Mouse (Mus musculus): ENCODE measurements around the gene S1pr1.

Gene S1pr1

GRCm38 (mm10) chr3:115714671-115715651, at the start of gene S1pr1:
Gene S1pr1 (minus strand): TSS chr3:115715072.
- peak; percentile 66 for DNase-seq

DNA sequence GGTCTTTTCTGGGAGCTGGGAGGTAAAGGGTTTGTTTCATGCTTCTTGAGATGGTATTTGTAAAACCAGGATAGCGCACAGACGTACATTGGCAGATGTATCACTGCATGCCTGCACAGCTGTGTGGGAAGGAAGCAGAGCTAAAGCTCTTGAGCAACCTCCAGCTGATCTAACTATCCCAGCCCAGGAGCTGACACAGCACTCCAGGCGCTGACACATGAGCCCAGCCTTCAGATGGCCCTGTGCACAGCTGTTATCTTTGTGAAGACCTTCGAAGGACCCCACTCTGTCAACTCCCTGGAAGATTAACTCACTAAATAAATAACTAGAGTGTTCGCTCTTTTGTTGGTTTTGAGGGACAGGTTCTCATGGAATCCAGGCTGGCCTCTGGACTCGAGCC, 48.4 kb upstream of the S1pr1 start:
- DNase-seq, result no peak

- DNase-seq, result no peak
Observed at GRCm38 (mm10) chr3:115762841-115763240, 48.0 kb upstream of the S1pr1 start.

- no peak for DNase-seq
Observed at GRCm38 (mm10) chr3:115759659-115760058, 44.8 kb upstream of the S1pr1 start.

GRCm38 (mm10) chr3:115758455-115758912, 43.6 kb upstream of the S1pr1 start:
- DNase-seq, result peak; percentile 16

GRCm38 (mm10) chr3:115754466-115754865, 39.6 kb upstream of the S1pr1 start:
- DNase-seq, result no peak

- DNase-seq, result no peak
Observed at GRCm38 (mm10) chr3:115750369-115750768, 35.5 kb upstream of the S1pr1 start.

- DNase-seq, result no peak
Observed at GRCm38 (mm10) chr3:115748289-115748989, 33.6 kb upstream of the S1pr1 start.

DNA sequence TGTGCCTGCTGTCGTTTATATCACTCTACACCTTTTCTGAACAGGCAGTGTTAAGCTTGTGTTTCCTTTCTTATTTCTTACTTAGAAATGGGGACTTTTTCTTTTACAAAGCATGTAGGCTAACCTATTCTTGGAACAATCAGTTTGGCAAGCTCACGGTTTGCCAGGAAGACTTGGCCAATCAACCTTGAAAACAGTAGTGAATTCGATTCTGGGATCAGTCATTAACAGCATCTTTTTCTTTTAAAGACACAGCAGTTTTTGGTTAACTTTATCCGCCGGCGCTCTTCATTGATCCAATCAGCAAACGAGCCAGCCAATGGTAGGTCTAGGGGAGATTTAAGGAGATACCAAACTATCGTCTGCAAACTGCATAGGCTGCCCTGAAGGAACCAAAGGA, 31.6 kb upstream of the S1pr1 start:
- DNase-seq, result no peak

- no peak for DNase-seq
Observed at GRCm38 (mm10) chr3:115745088-115745487, 30.2 kb upstream of the S1pr1 start.

DNA sequence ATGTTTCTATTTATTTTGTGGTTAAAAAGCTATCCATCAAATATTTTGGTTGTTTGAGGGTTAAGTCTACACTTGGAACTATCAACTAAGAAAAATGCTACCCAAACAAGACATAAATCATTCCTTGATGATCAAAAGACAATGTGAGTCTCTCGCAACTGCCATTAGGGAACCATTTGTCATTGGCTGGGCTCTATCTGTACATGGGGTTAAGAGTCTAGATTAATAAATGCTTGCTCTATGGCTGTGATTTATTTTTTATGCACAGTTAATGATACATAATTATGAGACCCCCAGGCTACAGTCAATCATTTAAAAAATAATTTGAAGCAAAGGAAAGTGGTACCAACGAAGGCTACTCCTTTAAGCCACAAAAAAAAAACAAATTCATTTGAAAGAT, 23.7 kb upstream of the S1pr1 start:
- no peak for DNase-seq

DNA sequence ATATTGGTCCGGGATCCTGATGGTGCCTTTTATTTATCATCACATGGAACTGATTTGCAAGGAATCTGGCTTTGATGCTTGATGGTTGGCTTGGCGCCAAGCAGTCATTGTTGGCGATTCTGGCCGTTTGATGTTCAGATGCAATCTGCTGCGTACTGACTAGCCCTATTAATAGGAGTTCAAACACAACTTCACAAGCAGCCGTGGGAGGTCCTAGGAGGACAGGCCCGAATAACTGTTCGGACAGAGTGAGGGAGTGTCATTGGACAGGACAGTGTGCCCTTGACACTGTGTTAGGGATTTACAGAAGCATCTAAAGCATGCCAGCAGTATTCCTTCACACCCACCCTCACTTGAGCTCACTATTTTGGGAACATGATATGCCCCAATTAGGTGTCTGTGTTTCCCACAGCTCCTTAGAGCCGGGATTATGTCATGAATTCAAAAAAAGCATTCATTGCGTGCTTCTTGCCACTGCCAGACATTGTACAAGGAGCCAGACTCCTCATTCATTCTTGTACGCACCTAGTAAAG, 23.0 kb upstream of the S1pr1 start:
- DNase-seq, result no peak

DNA sequence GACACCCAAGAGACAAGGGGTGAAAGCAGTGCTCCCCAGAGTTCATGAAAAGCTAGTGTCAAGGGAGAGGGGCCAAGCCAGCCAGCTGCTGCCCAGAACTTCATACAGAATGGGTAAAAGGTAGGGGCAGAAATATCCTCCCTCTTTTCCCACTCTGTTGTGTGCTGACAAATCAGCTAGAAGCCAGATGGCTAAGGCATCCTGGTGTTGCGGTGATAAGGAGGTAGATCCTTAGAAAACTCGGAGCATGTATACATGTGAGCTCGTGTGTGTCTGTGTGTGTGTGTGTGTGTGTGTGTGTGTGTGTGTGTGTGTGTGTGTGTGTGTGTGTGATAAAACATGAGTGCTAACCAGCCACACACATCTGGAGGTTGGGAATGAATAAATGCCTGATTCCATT, 20.7 kb upstream of the S1pr1 start:
- DNase-seq, result no peak

DNA sequence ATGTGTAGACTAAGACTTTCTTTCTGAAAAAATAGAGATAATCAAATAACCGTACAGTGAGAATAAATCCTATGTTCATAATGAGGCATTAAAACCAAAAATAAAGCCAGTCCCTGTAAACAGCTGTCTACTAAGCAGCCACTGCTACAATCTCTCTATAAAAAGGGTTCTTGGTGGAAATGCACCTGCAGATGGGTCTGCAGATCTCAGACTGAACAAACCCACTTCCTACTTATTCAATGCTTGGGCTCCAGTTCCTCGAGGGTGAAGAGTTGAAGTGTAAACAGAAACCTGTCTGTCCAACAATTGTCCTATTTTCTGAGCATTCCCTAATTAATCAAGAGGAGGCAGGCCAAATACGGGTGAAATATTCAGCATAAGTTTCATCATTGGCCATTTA, 20.0 kb upstream of the S1pr1 start:
- no peak for DNase-seq

DNA sequence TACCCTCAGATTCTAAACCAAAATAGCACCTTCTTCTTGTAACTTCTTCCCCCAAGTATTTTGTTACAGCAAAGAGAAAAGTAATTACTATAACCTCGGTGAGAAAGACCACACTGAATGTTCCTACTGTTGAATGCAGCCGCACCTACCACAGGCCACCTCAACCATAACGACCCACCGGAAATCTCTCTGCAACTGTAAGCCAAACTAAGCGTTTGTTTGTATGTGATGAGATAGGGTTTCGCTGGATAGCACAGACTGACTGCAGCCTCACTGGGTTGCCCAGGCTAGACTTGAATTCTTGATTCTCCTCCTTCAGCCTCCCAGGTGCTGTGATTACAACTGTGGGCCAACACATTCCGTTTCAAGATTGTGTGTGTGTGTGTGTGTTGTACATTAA, 15.5 kb upstream of the S1pr1 start:
- DNase-seq, result no peak

- DNase-seq, result peak; percentile 9
Observed at GRCm38 (mm10) chr3:115729187-115729586, 14.3 kb upstream of the S1pr1 start.

DNA sequence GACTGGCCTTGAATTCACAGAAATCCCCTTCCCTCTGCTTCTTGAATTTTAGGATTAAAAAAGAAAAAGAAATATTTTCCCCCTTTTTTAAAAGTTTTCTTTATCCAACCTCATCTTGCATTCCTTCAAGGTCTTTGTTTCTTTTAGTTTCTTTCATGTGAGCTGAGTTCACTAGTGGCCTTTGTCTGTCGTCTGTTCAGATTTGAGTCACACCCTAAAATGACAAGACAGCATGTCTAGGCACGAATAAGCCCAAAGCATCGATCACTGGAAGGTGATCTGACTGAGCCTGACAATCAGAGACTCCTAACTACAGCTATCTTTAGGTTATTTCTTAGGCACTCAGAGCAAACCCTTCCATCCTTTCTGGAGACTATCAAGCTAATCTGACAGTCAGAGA, 13.3 kb upstream of the S1pr1 start:
- DNase-seq, result no peak

DNA sequence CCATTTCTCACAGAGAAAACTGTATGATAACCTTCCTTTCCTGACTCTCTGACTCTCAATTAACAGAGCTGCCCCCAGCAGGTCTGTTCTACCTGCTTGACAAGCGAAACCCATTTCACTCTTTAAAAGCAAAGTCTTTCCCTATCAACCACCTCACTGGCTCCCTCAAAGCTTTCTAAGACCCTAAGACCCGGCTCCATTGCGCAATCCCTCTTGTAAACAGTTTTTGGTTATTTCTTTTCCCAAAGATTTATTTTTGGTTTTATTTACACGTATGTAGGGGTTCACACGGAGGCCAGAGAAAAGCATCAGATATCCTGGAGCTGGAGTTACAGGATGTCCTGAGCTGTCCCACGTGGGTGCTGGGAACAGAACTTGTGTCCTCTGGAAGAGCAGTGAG, 4.0 kb upstream of the S1pr1 start:
- no peak for DNase-seq

DNA sequence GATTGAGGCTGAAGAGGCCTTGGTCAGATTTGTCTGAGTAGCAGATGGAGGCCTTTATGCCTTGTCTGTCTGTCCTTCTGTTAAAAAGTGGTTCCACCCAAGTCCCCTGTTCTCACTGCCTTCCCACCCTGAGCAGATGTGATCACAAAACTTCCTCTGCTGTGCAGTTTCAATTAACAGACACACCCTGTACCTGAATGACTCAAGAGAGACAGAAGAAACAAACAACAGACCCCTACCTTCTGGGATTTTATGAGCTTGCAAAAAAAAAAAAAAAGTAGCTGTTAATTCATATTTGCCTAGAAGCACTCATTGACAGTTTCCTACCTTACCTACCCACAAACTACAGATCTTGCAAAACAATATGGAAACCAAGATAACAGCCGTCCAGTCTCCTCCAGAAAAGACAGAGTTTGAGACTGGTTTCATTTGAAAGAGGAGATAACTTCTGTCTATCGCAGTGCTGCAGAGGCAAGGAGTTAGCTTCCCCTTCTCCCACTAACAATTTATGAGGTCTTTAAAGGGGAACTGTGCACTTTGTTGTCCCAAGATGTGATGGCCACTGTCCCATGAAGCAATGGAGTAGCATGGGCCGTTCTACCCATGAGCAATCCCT, 1.1 kb upstream of the S1pr1 start:
- DNase-seq, result no peak

GRCm38 (mm10) chr3:115714049-115714435, 830 bp downstream of the S1pr1 start:
- peak; percentile 21 for DNase-seq

- DNase-seq, result no peak
Observed at GRCm38 (mm10) chr3:115713417-115714048, 1.3 kb downstream of the S1pr1 start.

DNA sequence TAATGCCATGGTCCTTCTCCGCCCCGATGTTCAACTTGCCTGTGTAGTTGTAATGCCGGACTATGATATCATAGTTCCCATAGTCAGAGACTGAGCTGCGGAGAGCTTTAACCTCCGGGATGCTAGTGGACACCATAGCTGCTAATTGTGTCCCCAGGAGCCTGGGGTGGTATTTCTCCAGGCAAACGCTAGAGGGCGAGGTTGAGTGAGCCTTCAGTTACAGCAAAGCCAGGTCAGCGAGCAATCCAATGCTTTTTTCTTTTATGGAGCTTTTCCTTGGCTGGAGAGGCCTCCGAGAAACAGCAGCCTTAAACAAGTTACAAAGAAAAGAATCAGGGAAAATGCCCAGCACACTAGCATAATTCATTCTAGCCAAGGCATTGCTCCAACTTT, 2.1 kb downstream of the S1pr1 start:
- DNase-seq, result peak; percentile 67

Data from thymus, postnatal 25 days (tissue).